Mouse (Mus musculus): Measurements from ENCODE around the gene Tmem54. TPM values are rescaled to one million over a fixed set of nuclear protein-coding genes. Genes with fewer than 3 reads are reported as not detected.
A peak's percentile ranks its signal among the peaks of the same experiment; 100 is the strongest.

Gene Tmem54
- polyA plus RNA-seq (2015; fragmentation: Nextera tagmentation; extraction: Ambion mirVana) = 10.6 and 11.3 TPM in 2 replicates

GRCm38 (mm10) chr4:129105356-129105755 lies at the start of gene Tmem54:
Tmem54 (plus strand) TSS chr4:129105548.
- Histone ChIP-seq H3K36me3 (no peaks in the 10 kb centered on the region), H3K27me3 (peaks cover 54% of the 10 kb centered on the region), H3K9me3 (no peaks in the 10 kb centered on the region), H3K4me3 (peak within 1 kb of the TSS; percentile 41), H3K4me2 (peak within 1 kb of the TSS; percentile 65), H3K27ac (no peak within 1 kb of the TSS), H3K9ac (peak within 1 kb of the TSS; percentile 62), H3K4me1 (peaks cover 10% of the 10 kb centered on the region; the same call in 1 of the 2 replicates)
- peak; percentile 62; the same call in 1 of the 2 replicates for ATAC-seq (ENCODE audit: insufficient number of reproducible peaks, insufficient read depth, low FRiP score, low TSS enrichment, low read depth)
- WGBS = under 1% methylated on average over 40 of the region's 40 CpGs

GRCm38 (mm10) chr4:129055562-129055961 lies 49.8 kb upstream of the Tmem54 start:
- peaks cover 18% of the 10 kb centered on the region for H3K4me1 ChIP-seq
- no peak overlapping the region for H3K9ac ChIP-seq
- no peaks in the 10 kb centered on the region for H3K9me3 ChIP-seq
- H3K27me3 ChIP-seq = peaks cover 15% of the 10 kb centered on the region
- no peak overlapping the region for H3K4me2 ChIP-seq
- H3K4me3 ChIP-seq = no peak overlapping the region
- 85% methylated on average over 5 of the region's 5 CpGs for WGBS
- no peaks in the 10 kb centered on the region for H3K36me3 ChIP-seq
- no peak overlapping the region for H3K27ac ChIP-seq
- ATAC-seq (ENCODE audit: insufficient number of reproducible peaks, insufficient read depth, low FRiP score, low TSS enrichment, low read depth) = no peak

DNA sequence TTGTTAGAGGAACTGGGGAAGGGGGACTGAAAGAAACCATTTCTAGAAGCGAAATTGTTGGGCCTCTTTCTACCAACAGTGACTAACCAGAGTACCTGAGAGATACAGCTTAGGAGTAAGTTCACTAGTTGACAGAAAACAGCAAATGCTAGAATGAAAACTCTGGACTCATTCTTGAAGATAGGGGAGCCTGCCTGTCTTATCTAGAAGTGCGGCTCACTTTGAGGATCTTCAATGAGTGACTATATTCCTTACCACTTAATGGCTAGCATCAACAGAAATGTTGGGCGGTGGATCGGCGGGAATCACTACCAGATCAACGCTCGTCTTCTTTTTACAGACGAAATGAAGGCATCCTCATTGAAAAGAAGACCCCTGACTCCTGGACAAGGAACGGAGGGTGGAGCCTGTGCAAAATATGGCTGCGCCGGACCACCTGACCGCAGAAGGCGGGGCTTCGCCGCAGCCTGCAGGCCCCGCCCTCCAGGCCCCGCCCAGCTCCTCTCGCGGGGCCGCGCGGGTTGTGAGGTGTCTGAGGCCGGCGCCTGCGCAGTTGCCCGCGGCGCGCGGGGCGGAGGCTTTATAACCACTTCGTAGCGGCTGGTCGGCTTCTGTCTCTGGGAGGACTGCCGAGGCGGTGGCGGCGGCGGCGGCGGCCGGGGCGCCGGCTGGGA lies 47.7 kb upstream of the Tmem54 start:
- Histone ChIP-seq H3K27me3 (no peaks in the 10 kb centered on the region), H3K4me2 (peak overlapping the region; percentile 100), H3K9ac (peak overlapping the region; percentile 92), H3K27ac (peak overlapping the region; percentile 93), H3K36me3 (no peaks in the 10 kb centered on the region), H3K4me3 (peak overlapping the region; percentile 93), H3K4me1 (peaks cover 18% of the 10 kb centered on the region), H3K9me3 (no peaks in the 10 kb centered on the region)
- 4% methylated on average over 35 of the region's 44 CpGs for WGBS
- ATAC-seq (ENCODE audit: insufficient number of reproducible peaks, insufficient read depth, low FRiP score, low TSS enrichment, low read depth) = peak; percentile 93

DNA sequence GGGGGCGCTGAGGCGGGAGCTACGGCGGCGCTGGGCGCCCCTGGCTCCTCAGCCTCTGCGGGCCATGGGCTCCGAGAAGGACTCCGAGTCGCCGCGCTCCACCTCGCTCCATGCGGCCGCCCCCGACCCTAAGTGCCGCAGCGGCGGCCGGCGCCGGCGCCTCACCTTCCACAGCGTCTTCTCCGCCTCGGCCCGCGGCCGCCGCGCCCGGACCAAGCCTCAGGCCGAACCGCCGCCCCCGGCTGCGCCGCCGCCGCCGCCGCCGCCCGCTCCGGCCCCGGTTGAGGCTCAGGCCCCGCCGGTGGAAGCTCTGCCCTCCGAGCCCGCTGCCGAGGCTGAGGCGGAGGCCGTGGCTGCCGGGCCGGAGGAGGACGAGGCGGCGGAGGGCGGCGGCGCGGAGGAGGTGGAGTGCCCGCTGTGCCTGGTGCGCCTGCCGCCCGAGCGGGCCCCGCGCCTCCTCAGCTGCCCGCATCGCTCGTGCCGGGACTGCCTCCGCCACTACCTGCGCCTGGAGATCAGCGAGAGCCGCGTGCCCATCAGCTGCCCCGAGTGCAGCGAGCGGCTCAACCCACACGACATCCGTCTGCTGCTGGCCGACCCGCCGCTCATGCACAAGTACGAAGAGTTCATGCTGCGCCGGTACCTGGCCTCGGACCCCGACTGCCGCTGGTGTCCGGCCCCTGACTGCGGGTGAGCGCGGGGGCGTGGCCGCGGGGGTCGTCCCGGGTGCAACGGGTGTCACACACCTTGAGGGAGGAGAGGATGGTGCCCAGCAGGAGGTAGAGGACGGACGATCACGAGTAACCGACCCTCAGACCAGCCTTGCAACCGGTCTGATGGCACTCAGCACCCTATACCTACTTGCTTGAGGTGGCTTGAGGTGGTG lies 46.9 kb upstream of the Tmem54 start, which contains the start of gene Rnf19b:
TSS of gene Rnf19b (plus strand) at position 65 of the 886 bp plus-strand sequence.
- ATAC-seq (ENCODE audit: insufficient number of reproducible peaks, insufficient read depth, low FRiP score, low TSS enrichment, low read depth) = peak; percentile 63
- Histone ChIP-seq H3K4me1 (peaks cover 18% of the 10 kb centered on the region), H3K9ac (peak within 1 kb of the TSS; percentile 92), H3K9me3 (no peaks in the 10 kb centered on the region), H3K4me3 (peak within 1 kb of the TSS; percentile 93), H3K27me3 (no peaks in the 10 kb centered on the region), H3K36me3 (no peaks in the 10 kb centered on the region), H3K27ac (peak within 1 kb of the TSS; percentile 93), H3K4me2 (peak within 1 kb of the TSS; percentile 100)
- 0% methylated on average over 81 of the region's 107 CpGs for WGBS

GRCm38 (mm10) chr4:129059125-129059551 lies 46.2 kb upstream of the Tmem54 start:
- ATAC-seq (ENCODE audit: insufficient number of reproducible peaks, insufficient read depth, low FRiP score, low TSS enrichment, low read depth) = no peak
- no peaks in the 10 kb centered on the region for H3K36me3 ChIP-seq
- H3K4me3 ChIP-seq = peak overlapping the region; percentile 93
- no peaks in the 10 kb centered on the region for H3K27me3 ChIP-seq
- H3K4me2 ChIP-seq = peak overlapping the region; percentile 100
- 2% methylated on average over 13 of the region's 13 CpGs for WGBS
- H3K27ac ChIP-seq = peak overlapping the region; percentile 93; the same call in 1 of the 2 replicates
- no peaks in the 10 kb centered on the region for H3K9me3 ChIP-seq
- peak overlapping the region; percentile 92 for H3K9ac ChIP-seq
- peaks cover 18% of the 10 kb centered on the region for H3K4me1 ChIP-seq

GRCm38 (mm10) chr4:129059922-129060321 lies 45.4 kb upstream of the Tmem54 start:
- H3K27ac ChIP-seq = no peak overlapping the region
- H3K4me3 ChIP-seq = peak overlapping the region; percentile 93
- peak overlapping the region; percentile 92 for H3K9ac ChIP-seq
- H3K36me3 ChIP-seq = no peaks in the 10 kb centered on the region
- H3K27me3 ChIP-seq = no peaks in the 10 kb centered on the region
- no peaks in the 10 kb centered on the region for H3K9me3 ChIP-seq
- WGBS = 45% methylated on average over 4 of the region's 4 CpGs
- peak overlapping the region; percentile 100 for H3K4me2 ChIP-seq
- peaks cover 18% of the 10 kb centered on the region for H3K4me1 ChIP-seq
- no peak for ATAC-seq (ENCODE audit: insufficient number of reproducible peaks, insufficient read depth, low FRiP score, low TSS enrichment, low read depth)

GRCm38 (mm10) chr4:129061486-129061885 lies 43.9 kb upstream of the Tmem54 start:
- no peaks in the 10 kb centered on the region for H3K9me3 ChIP-seq
- no peak overlapping the region for H3K4me3 ChIP-seq
- no peak overlapping the region for H3K4me2 ChIP-seq
- 92% methylated on average over 1 of the region's 1 CpGs for WGBS
- H3K4me1 ChIP-seq = peaks cover 18% of the 10 kb centered on the region
- H3K36me3 ChIP-seq = no peaks in the 10 kb centered on the region
- no peaks in the 10 kb centered on the region for H3K27me3 ChIP-seq
- ATAC-seq (ENCODE audit: insufficient number of reproducible peaks, insufficient read depth, low FRiP score, low TSS enrichment, low read depth) = no peak
- no peak overlapping the region for H3K27ac ChIP-seq
- H3K9ac ChIP-seq = no peak overlapping the region

- H3K36me3 ChIP-seq = no peaks in the 10 kb centered on the region
- H3K4me1 ChIP-seq = peaks cover 15% of the 10 kb centered on the region
- no peak for ATAC-seq (ENCODE audit: insufficient number of reproducible peaks, insufficient read depth, low FRiP score, low TSS enrichment, low read depth)
- no peak overlapping the region for H3K9ac ChIP-seq
- no peaks in the 10 kb centered on the region for H3K9me3 ChIP-seq
- 87% methylated on average over 3 of the region's 3 CpGs for WGBS
- H3K4me2 ChIP-seq = no peak overlapping the region
- no peak overlapping the region for H3K4me3 ChIP-seq
- no peak overlapping the region for H3K27ac ChIP-seq
- no peaks in the 10 kb centered on the region for H3K27me3 ChIP-seq
These were observed 42.9 kb upstream of the Tmem54 start for GRCm38 (mm10) chr4:129062281-129063075.

- no peak for ATAC-seq (ENCODE audit: insufficient number of reproducible peaks, insufficient read depth, low FRiP score, low TSS enrichment, low read depth)
- H3K4me3 ChIP-seq = no peak overlapping the region
- no peaks in the 10 kb centered on the region for H3K9me3 ChIP-seq
These were observed 39.6 kb upstream of the Tmem54 start for GRCm38 (mm10) chr4:129065688-129066236.

GRCm38 (mm10) chr4:129067638-129068415 lies 37.5 kb upstream of the Tmem54 start:
- no peak overlapping the region for H3K9ac ChIP-seq
- no peak overlapping the region for H3K4me2 ChIP-seq
- H3K27me3 ChIP-seq = no peaks in the 10 kb centered on the region
- 77% methylated on average over 5 of the region's 5 CpGs for WGBS
- H3K4me1 ChIP-seq = peaks cover 13% of the 10 kb centered on the region
- H3K36me3 ChIP-seq = no peaks in the 10 kb centered on the region
- H3K27ac ChIP-seq = peak overlapping the region; percentile 49; the same call in 1 of the 2 replicates
- H3K4me3 ChIP-seq = no peak overlapping the region
- no peaks in the 10 kb centered on the region for H3K9me3 ChIP-seq
- ATAC-seq (ENCODE audit: insufficient number of reproducible peaks, insufficient read depth, low FRiP score, low TSS enrichment, low read depth) = no peak

More at GRCm38 (mm10) chr4:129065688-129066236, 39.6 kb upstream of the Tmem54 start:
- Histone ChIP-seq H3K27me3 (no peaks in the 10 kb centered on the region), H3K36me3 (no peaks in the 10 kb centered on the region), H3K27ac (no peak overlapping the region), H3K4me2 (no peak overlapping the region), H3K4me1 (peaks cover 8% of the 10 kb centered on the region), H3K9ac (no peak overlapping the region)
